Mouse (Mus musculus) bone marrow macrophage, adult 2 months (primary cell): ENCODE measurements around the gene Ap4e1.

Experiments used
- CTCF ChIP-seq: IDR thresholded peaks from 2 replicates; pipeline ENCODE4 v1.5.1; 2012; ENCODE audit warnings: low read depth, mild to moderate bottlenecking, low read length, moderate library complexity
- POLR2A ChIP-seq: IDR thresholded peaks from 2 replicates; pipeline ENCODE4 v1.6.1; 2012; ENCODE audit warnings: mild to moderate bottlenecking, low read depth, low read length, borderline replicate concordance

GRCm38 (mm10) chr2:126983221-126983620, 25.3 kb upstream of the Ap4e1 start:
- TF ChIP-seq CTCF, result no peak
- no peak for TF ChIP-seq POLR2A
